Comparison of ENCODE assay signal across 9 mouse cellular contexts in the genomic region with DNA sequence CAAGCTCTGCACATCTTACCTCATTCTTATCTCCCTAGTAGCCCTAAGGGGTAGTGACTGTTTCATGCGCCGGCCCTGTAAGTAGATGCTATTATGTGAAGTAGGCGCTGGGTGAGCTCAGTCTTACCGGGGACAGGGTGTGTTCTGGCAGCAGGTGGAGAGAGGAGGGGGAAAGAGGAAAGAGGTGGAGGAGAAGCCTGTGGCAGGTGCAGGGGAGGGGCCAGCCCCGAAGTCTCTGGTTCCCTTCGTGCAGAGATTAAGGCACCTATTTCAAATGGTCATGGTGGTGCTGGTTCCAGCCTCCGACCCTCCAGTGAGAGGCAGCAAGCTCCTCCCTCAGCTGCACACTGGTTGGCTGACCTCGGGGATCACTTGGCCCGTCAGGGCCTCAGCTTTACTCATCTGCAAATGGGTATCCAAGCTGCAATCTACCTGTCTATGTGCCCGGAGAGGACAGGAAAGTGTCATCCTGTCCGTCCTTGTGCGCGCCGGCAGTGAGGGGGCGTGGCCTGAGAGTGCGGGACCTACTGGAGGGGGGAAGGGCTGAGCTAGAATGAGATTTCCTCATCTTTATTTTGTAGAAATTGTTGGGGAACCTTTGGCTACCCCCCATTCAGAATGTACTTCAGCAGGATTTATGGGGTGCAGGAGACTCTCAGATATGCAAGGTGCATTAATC. TPM values are rescaled to one million over a fixed set of nuclear protein-coding genes. Genes with fewer than 3 reads are reported as not detected.
DNase-seq lines count a peak whose midpoint lies in the region; ATAC-seq lines count a peak whose summit lies in the region.
"Had no signal": no experiment of that assay in that cellular context is flagged by ENCODE, and none has a peak within 500 bp of the region (broad histone marks: within the 10 kb centered on the region; RNA-seq: fewer than 3 reads in every experiment).

No protein-coding gene starts in this region.

- DNase-seq in kidney, postnatal 10 days, result peak; percentile 11
- DNase-seq in kidney, postnatal 25 days, result no peak
- no peak for DNase-seq in hindbrain, embryonic 11.5 days (ENCODE audit: low spot score)
- DNase-seq in lung, postnatal 25 days (ENCODE audit: low spot score), result peak; percentile 22
- DNase-seq in thymus, postnatal 36 days, result peak; percentile 12 to 27
- no peak for DNase-seq in left cerebral cortex, postnatal 14 days (ENCODE audit: low spot score in 2 of 2)
- DNase-seq in adrenal gland, postnatal 4 days (ENCODE audit: low spot score in 2 of 2), result no peak

- peak overlapping the region; percentile 20; the same call in 1 of the 2 replicates for H3K4me2 ChIP-seq in hindbrain, embryonic 11.5 days (replicated peaks; ENCODE audit: low read depth, low read length)

- intact Hi-C loops in left cerebral cortex, postnatal 14 days (cut with DNase I), result no loop called here

- H3K4me1 ChIP-seq in hindbrain, embryonic 11.5 days (replicated peaks; ENCODE audit: control insufficient read depth, insufficient read depth, low read length), result no peaks in the 10 kb centered on the region

- whole genome bisulfite sequencing in hindbrain, embryonic 11.5 days, result 21% methylated on average over 16 of the region's 16 CpGs

- no peak overlapping the region for H3K27ac ChIP-seq in hindbrain, embryonic 11.5 days (ENCODE audit: low read depth, low read length)

- H3K9ac ChIP-seq in hindbrain, embryonic 11.5 days (ENCODE audit: low read depth, low read length), result no peak overlapping the region

- H3K4me3 ChIP-seq in hindbrain, embryonic 11.5 days (ENCODE audit: low read depth, low read length), result no peak overlapping the region

- H3K36me3 ChIP-seq in hindbrain, embryonic 11.5 days (ENCODE audit: control insufficient read depth, insufficient read depth, low read length), result no peaks in the 10 kb centered on the region

- H3K9me3 ChIP-seq in hindbrain, embryonic 11.5 days (ENCODE audit: control insufficient read depth, low read length), result no peaks in the 10 kb centered on the region

- ATAC-seq in hindbrain, embryonic 11.5 days (ENCODE audit: low FRiP score), result no peak
- no peak for ATAC-seq in inflammation-experienced regulatory T-cells, adult 6 months

- H3K27me3 ChIP-seq in hindbrain, embryonic 11.5 days (ENCODE audit: control insufficient read depth, insufficient read depth, low read length), result no peaks in the 10 kb centered on the region

RNA-seq across cellular contexts. Expression of a gene that starts 20.5 kb away (rescaled TPM):
- polyA plus RNA-seq in hindbrain, embryonic 11.5 days (2014; fragmentation: Nextera tagmentation; extraction: Ambion mirVana), result not detected in 2 replicates
- total RNA-seq in left cerebral cortex, postnatal 14 days (2021), result under 1 TPM in 1 of 2 experiments, not detected in 1; 0.13 TPM
- total RNA-seq in adrenal gland, postnatal 4 days (2021), result under 1 TPM in 1 of 2 experiments, not detected in 1; 0.11 TPM
- polyA plus RNA-seq in inflammation-experienced regulatory T-cells, adult 6 months (2017; shearing (Covaris generic)), result not detected
- polyA plus RNA-seq: spleen, adult 2 months had no signal

Comparison
In these comparisons a context has a peak if more than half of its experiments do, and no peak if none do; other contexts are left out.
1. DNase-seq: peak in kidney, postnatal 10 days (single experiment), lung, postnatal 25 days (single experiment) and thymus, postnatal 36 days (2 of 2); none in kidney, postnatal 25 days (0 of 2), hindbrain, embryonic 11.5 days (single experiment), left cerebral cortex, postnatal 14 days (0 of 2) and adrenal gland, postnatal 4 days (0 of 2).